Comparison of ENCODE assay signal across 9 mouse cellular contexts in the genomic region with DNA sequence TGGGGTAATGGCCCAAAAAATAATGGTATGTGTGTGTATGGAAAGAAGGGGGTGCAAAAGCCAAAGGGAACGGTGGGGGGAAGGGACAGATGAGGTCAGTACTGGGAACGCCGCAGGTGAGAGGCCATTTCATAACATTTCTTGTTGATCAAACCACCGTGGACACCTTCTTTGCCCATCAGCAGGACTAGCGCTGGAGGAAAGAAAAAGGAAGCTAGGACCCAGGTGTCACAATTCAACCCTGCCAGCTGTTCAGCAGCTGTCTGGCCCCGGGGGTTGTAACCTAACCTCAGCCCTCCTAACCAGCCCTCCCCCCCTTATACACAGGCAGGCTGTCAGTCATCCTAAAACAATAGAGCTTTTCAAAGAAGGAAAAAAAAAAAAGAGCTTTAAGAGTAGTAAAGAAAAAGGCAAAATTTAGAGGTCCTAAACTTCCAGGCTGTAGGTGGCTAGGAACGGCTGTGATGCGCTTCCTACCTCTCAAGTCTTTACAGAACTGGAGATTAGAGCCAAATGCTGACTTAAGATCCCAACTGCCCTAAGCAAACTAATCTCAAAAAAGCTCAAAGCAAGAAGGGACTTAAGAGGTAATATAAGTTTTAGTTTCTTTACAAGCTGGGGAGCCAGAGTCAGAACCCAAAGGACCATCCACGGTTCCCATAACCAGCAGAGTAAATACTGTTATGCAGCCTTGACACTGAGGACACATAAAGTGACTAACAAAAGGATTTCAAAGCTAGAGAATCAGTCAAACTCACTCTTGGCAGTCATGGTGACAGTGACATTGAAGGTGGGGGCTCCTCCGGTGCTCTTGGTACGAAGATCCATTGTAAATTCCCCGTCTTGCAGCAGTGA. TPM values are rescaled to one million over a fixed set of nuclear protein-coding genes. Genes with fewer than 3 reads are reported as not detected.
DNase-seq lines count a peak whose midpoint lies in the region; ATAC-seq and TF ChIP-seq lines count a peak whose summit lies in the region.
"Had no signal": no experiment of that assay in that cellular context is flagged by ENCODE, and none has a peak within 500 bp of the region (broad histone marks: within the 10 kb centered on the region; RNA-seq: fewer than 3 reads in every experiment).

No protein-coding gene starts in this region.

- no peaks in the 10 kb centered on the region for H3K9me3 ChIP-seq in hindbrain, embryonic 16.5 days (ENCODE audit: control insufficient read depth, low read length)
- H3K9me3 ChIP-seq in midbrain, embryonic 16.5 days (replicated peaks; ENCODE audit: control insufficient read depth, low read length, poor library complexity, severe bottlenecking), result no peaks in the 10 kb centered on the region

- no peak for ATAC-seq in hindbrain, embryonic 16.5 days
- ATAC-seq in midbrain, embryonic 16.5 days, result no peak

- H3K27me3 ChIP-seq in spleen, adult 2 months (ENCODE audit: control insufficient read depth, insufficient read depth, low read length), result no peaks in the 10 kb centered on the region
- H3K27me3 ChIP-seq in hindbrain, embryonic 16.5 days (replicated peaks; ENCODE audit: control insufficient read depth, insufficient read depth, low read length), result no peaks in the 10 kb centered on the region
- no peaks in the 10 kb centered on the region for H3K27me3 ChIP-seq in midbrain, embryonic 16.5 days (ENCODE audit: control insufficient read depth, insufficient read depth, low read depth, low read length)

- H3K4me2 ChIP-seq in hindbrain, embryonic 16.5 days (ENCODE audit: low read length), result peak overlapping the region; percentile 64
- H3K4me2 ChIP-seq in midbrain, embryonic 16.5 days (ENCODE audit: low read length), result peak overlapping the region; percentile 83

- WGBS in spleen, adult 2 months, result 20% methylated on average over 12 of the region's 12 CpGs
- WGBS in hindbrain, embryonic 16.5 days, result 72% methylated on average over 12 of the region's 12 CpGs
- 76% methylated on average over 12 of the region's 12 CpGs for WGBS in midbrain, embryonic 16.5 days

- H3K4me1 ChIP-seq in spleen, adult 2 months (ENCODE audit: control insufficient read depth, insufficient read depth, insufficient read length), result peaks cover 26% of the 10 kb centered on the region; the same call in 1 of the 2 replicates
- peaks cover 40% of the 10 kb centered on the region for H3K4me1 ChIP-seq in hindbrain, embryonic 16.5 days (ENCODE audit: control insufficient read depth, insufficient read depth, low read depth, low read length)
- peaks cover 40% of the 10 kb centered on the region for H3K4me1 ChIP-seq in midbrain, embryonic 16.5 days (ENCODE audit: control insufficient read depth, insufficient read depth, low read length)

- no peak for TF ChIP-seq CTCF in spleen, adult 2 months (IDR thresholded peaks at IDR 0.05; ENCODE audit: extremely low read depth, insufficient read depth, insufficient read length, insufficient replicate concordance)

- peak overlapping the region; percentile 99 for H3K4me3 ChIP-seq in spleen, adult 2 months (ENCODE audit: extremely low read depth, insufficient read depth, insufficient read length)
- H3K4me3 ChIP-seq in hindbrain, embryonic 16.5 days (ENCODE audit: low read length), result peak overlapping the region; percentile 100
- peak overlapping the region; percentile 95 for H3K4me3 ChIP-seq in midbrain, embryonic 16.5 days (ENCODE audit: low read depth, low read length)

- peak; percentile 10 to 26 for DNase-seq in cerebellum, postnatal 25 days
- no peak for DNase-seq in cerebellum, postnatal 4 days (ENCODE audit: low spot score in 2 of 2)
- DNase-seq in spleen, adult 2 months (ENCODE audit: low read depth in 1 of 2, low spot score in 2 of 2), result no peak
- DNase-seq in spleen, postnatal 14 days (ENCODE audit: low spot score in 2 of 2), result no peak
- no peak for DNase-seq in spleen, adult 12 weeks (ENCODE audit: low spot score)
- no peak for DNase-seq in adrenal gland, adult 18-20 months (ENCODE audit: low spot score in 2 of 2)

- H3K27ac ChIP-seq in spleen, adult 2 months (ENCODE audit: insufficient read depth, low read length), result peak overlapping the region; percentile 100
- H3K27ac ChIP-seq in hindbrain, embryonic 16.5 days (ENCODE audit: low read depth, low read length), result no peak overlapping the region; the same call in 1 of the 2 replicates
- H3K27ac ChIP-seq in midbrain, embryonic 16.5 days (ENCODE audit: low read length), result no peak overlapping the region

- no peak for TF ChIP-seq POLR2A in spleen, adult 2 months (IDR thresholded peaks at IDR 0.05; ENCODE audit: low read depth, low read length)

- no peak overlapping the region; the same call in 1 of the 2 replicates for H3K9ac ChIP-seq in hindbrain, embryonic 16.5 days (ENCODE audit: low read depth, low read length)
- H3K9ac ChIP-seq in midbrain, embryonic 16.5 days (ENCODE audit: low read depth, low read length), result no peak overlapping the region; the same call in 1 of the 2 replicates

- peaks cover 44% of the 10 kb centered on the region for H3K36me3 ChIP-seq in spleen, adult 2 months (ENCODE audit: control insufficient read depth, insufficient read depth, low read length)
- H3K36me3 ChIP-seq in hindbrain, embryonic 16.5 days (ENCODE audit: control insufficient read depth, insufficient read depth, low read length), result peaks cover 20% of the 10 kb centered on the region
- peaks cover 14% of the 10 kb centered on the region for H3K36me3 ChIP-seq in midbrain, embryonic 16.5 days (ENCODE audit: control insufficient read depth, insufficient read depth, low read length)

RNA-seq across cellular contexts. Expression of gene Pfn1, which starts 2.2 kb away (rescaled TPM):
- polyA plus RNA-seq in spleen, adult 2 months (2012; rRNA removed), result 2,122 and 3,201 TPM in 2 replicates
- polyA plus RNA-seq in hindbrain, embryonic 16.5 days (2015; fragmentation: Nextera tagmentation; extraction: Ambion mirVana), result 638 and 764 TPM in 2 replicates
- polyA plus RNA-seq in midbrain, embryonic 16.5 days (2015; fragmentation: Nextera tagmentation; extraction: Ambion mirVana), result 617 and 632 TPM in 2 replicates
- total RNA-seq in adrenal gland, adult 18-20 months (2021), result 100 to 1,000 TPM; 619 to 923 TPM

RNA-seq across cellular contexts. Expression of gene Eno3, which starts 4.7 kb away (rescaled TPM):
- polyA plus RNA-seq in spleen, adult 2 months (2012; rRNA removed), result 15.3 and 20.0 TPM in 2 replicates
- 6.0 and 16.3 TPM in 2 replicates for polyA plus RNA-seq in hindbrain, embryonic 16.5 days (2015; fragmentation: Nextera tagmentation; extraction: Ambion mirVana)
- polyA plus RNA-seq in midbrain, embryonic 16.5 days (2015; fragmentation: Nextera tagmentation; extraction: Ambion mirVana), result 6.0 and 8.1 TPM in 2 replicates
- 10 to 100 TPM; 29.0 to 44.2 TPM for total RNA-seq in adrenal gland, adult 18-20 months (2021)

RNA-seq across cellular contexts. Expression of gene Slc25a11, which starts 5.0 kb away (rescaled TPM):
- 73.0 and 78.7 TPM in 2 replicates for polyA plus RNA-seq in spleen, adult 2 months (2012; rRNA removed)
- 185 and 191 TPM in 2 replicates for polyA plus RNA-seq in hindbrain, embryonic 16.5 days (2015; fragmentation: Nextera tagmentation; extraction: Ambion mirVana)
- polyA plus RNA-seq in midbrain, embryonic 16.5 days (2015; fragmentation: Nextera tagmentation; extraction: Ambion mirVana), result 171 and 174 TPM in 2 replicates
- 100 to 1,000 TPM; 131 to 138 TPM for total RNA-seq in adrenal gland, adult 18-20 months (2021)

RNA-seq across cellular contexts. Expression of gene Rnf167, which starts 5.2 kb away (rescaled TPM):
- polyA plus RNA-seq in spleen, adult 2 months (2012; rRNA removed), result 137 and 158 TPM in 2 replicates
- 105 and 110 TPM in 2 replicates for polyA plus RNA-seq in hindbrain, embryonic 16.5 days (2015; fragmentation: Nextera tagmentation; extraction: Ambion mirVana)
- polyA plus RNA-seq in midbrain, embryonic 16.5 days (2015; fragmentation: Nextera tagmentation; extraction: Ambion mirVana), result 105 TPM in 2 replicates
- 10 to 100 TPM; 72.6 to 80.7 TPM for total RNA-seq in adrenal gland, adult 18-20 months (2021)

RNA-seq across cellular contexts. Expression of gene Gp1ba, which starts 13.3 kb away (rescaled TPM):
- 6.8 and 9.3 TPM in 2 replicates for polyA plus RNA-seq in spleen, adult 2 months (2012; rRNA removed)
- 0.19 and 0.29 TPM in 2 replicates for polyA plus RNA-seq in hindbrain, embryonic 16.5 days (2015; fragmentation: Nextera tagmentation; extraction: Ambion mirVana)
- polyA plus RNA-seq in midbrain, embryonic 16.5 days (2015; fragmentation: Nextera tagmentation; extraction: Ambion mirVana), result 0.12 and 0.21 TPM in 2 replicates
- under 1 TPM in 1 of 2 experiments, not detected in 1; 0.22 TPM for total RNA-seq in adrenal gland, adult 18-20 months (2021)
- polyA plus RNA-seq: large intestine, adult 2 months had no signal

Comparison
In these comparisons a context has a peak if more than half of its experiments do, and no peak if none do; other contexts are left out.
1. DNase-seq: peak in cerebellum, postnatal 25 days (2 of 2); none in cerebellum, postnatal 4 days (0 of 2), spleen, adult 2 months (0 of 2), spleen, postnatal 14 days (0 of 2), spleen, adult 12 weeks (single experiment) and adrenal gland, adult 18-20 months (0 of 2).
2. Peak in every context shown above with its lines, with median percentiles within 50 percentile points of each other: H3K4me3 ChIP-seq.